Mouse (Mus musculus) embryonic facial prominence, embryonic 15.5 days (tissue): ENCODE results near the gene Myo15b. TPM values are rescaled to one million over a fixed set of nuclear protein-coding genes. Genes with fewer than 3 reads are reported as not detected.
A peak's percentile ranks its signal among the peaks of the same experiment; 100 is the strongest.
"Not testable (repeated sequence)": the region's sequence is repeated elsewhere in the genome, so short reads cannot be mapped to it uniquely, and the experiment has no call there.

Source experiments
- ATAC-seq: fragments of 200-750 bp; cut with Nextera tagmentation; 2 replicates; pipeline ENCODE4 v1.8.0; 2017; ENCODE audit warnings: low read depth, moderate TSS enrichment; ENCODE audit not compliant: insufficient number of reproducible peaks, low FRiP score, low TSS enrichment
- H3K27ac ChIP-seq: fragments of 300-500 bp; sonication (generic); replicated peaks from 2 replicates; pipeline ENCODE4 v1.5.1; 2015; ENCODE audit warnings: mild to moderate bottlenecking, inconsistent platforms
- H3K27me3 ChIP-seq: fragments of 300-500 bp; sonication (generic); 2 replicates; pipeline ENCODE4 v1.6.1; 2015; ENCODE audit warnings: inconsistent platforms
- H3K36me3 ChIP-seq: fragments of 300-500 bp; sonication (generic); 2 replicates; pipeline ENCODE4 v1.6.1; 2015; ENCODE audit warnings: mild to moderate bottlenecking, inconsistent platforms
- H3K4me1 ChIP-seq: fragments of 300-500 bp; sonication (generic); 2 replicates; pipeline ENCODE4 v1.6.1; 2015; ENCODE audit warnings: inconsistent platforms
- H3K4me2 ChIP-seq: fragments of 300-500 bp; sonication (generic); replicated peaks from 2 replicates; pipeline ENCODE4 v1.6.1; 2015; ENCODE audit warnings: mild to moderate bottlenecking, inconsistent platforms
- H3K4me3 ChIP-seq: fragments of 300-500 bp; sonication (generic); replicated peaks from 2 replicates; pipeline ENCODE4 v1.5.1; 2015; ENCODE audit warnings: mild to moderate bottlenecking, inconsistent platforms
- H3K9ac ChIP-seq: fragments of 300-500 bp; sonication (generic); 2 replicates; pipeline ENCODE4 v1.6.1; 2015; ENCODE audit warnings: inconsistent platforms
- H3K9me3 ChIP-seq: fragments of 300-500 bp; sonication (generic); replicated peaks from 2 replicates; pipeline ENCODE4 v1.6.1; 2016; ENCODE audit warnings: inconsistent platforms
- WGBS: fragments of 180-500 bp; shearing (Covaris S2); methylation state at CpG from one replicate; pipeline ENCODE4 v1.1.7; 2015; 5-methylcytosine and 5-hydroxymethylcytosine counted together
- polyA plus RNA-seq: library from polyadenylated mRNA; unstranded; fragments of >200 nt; fragmentation: Nextera tagmentation; extraction: Ambion mirVana; gene quantifications from 2 replicates; pipeline ENCODE4 v1.2.1, GENCODE M21; 2015

Gene Myo15b
- polyA plus RNA-seq, 1 experiment from 2014 or later = 0.57 TPM

GRCm38 (mm10) chr11:115843891-115844239 lies 14.3 kb upstream of the Myo15b start:
- Histone ChIP-seq H3K4me1 (peaks cover 24% of the 10 kb centered on the region), H3K27me3 (no peaks in the 10 kb centered on the region), H3K36me3 (peaks cover 9% of the 10 kb centered on the region; the same call in 1 of the 2 replicates), H3K27ac (no peak overlapping the region), H3K9me3 (no peaks in the 10 kb centered on the region), H3K4me2 (no peak overlapping the region), H3K4me3 (no peak overlapping the region), H3K9ac (no peak overlapping the region)
- 0 out of 2 replicates have a peak, but pooled peaks have one; percentile 22 for ATAC-seq
- 81% methylated on average over 5 of the region's 5 CpGs for WGBS

DNA sequence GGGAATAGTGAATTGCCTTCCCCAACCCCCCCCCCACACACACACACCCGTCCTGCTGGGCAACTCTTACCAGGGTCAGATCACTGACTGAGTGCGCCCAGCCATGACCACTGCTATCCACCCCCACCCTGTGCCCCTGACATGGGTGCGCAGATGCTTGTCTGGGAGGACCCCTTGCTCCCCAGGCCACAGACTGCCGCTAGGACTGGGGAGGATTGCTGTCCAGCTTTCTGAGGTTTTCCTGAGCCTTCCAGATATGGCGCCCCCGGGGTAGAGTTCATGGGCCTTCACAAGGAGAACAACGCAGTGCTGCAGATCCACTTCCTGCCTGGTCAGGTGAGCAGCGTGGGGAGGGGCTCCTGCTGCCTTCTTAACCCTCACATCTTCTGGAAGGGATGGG lies 14.0 kb upstream of the Myo15b start:
- Histone ChIP-seq H3K4me3 (no peak overlapping the region), H3K27ac (no peak overlapping the region), H3K36me3 (peaks cover 9% of the 10 kb centered on the region; the same call in 1 of the 2 replicates), H3K27me3 (no peaks in the 10 kb centered on the region), H3K4me2 (no peak overlapping the region), H3K4me1 (peaks cover 20% of the 10 kb centered on the region), H3K9ac (no peak overlapping the region), H3K9me3 (no peaks in the 10 kb centered on the region)
- 56% methylated on average over 8 of the region's 8 CpGs for WGBS
- ATAC-seq = 0 out of 2 replicates have a peak, but pooled peaks have one; percentile 62

DNA sequence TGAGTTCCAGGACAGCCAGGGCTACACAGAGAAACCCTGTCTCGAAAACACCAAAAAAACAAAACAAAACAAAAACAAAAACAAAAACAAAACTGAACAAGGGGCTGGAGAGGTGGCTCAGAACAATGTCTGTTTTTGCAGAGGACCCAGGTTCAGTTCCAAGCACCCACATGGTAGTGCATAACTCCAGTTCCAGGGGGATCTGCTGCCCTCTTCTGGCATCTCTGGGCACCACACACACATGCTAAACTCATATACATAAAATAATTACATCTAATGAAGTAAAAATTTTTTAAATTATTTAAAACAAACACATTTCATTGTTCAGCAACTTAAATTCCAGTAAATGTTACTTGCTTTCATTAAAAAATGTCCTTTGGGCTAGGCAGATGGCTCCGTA lies 12.4 kb upstream of the Myo15b start:
- Histone ChIP-seq H3K4me3 (no peak overlapping the region), H3K36me3 (peaks cover 14% of the 10 kb centered on the region; the same call in 1 of the 2 replicates), H3K4me1 (peaks cover 12% of the 10 kb centered on the region), H3K27ac (no peak overlapping the region), H3K27me3 (no peaks in the 10 kb centered on the region), H3K4me2 (no peak overlapping the region), H3K9ac (no peak overlapping the region), H3K9me3 (no peaks in the 10 kb centered on the region)
- WGBS = 96% methylated on average over 2 of the region's 2 CpGs
- no peak for ATAC-seq

DNA sequence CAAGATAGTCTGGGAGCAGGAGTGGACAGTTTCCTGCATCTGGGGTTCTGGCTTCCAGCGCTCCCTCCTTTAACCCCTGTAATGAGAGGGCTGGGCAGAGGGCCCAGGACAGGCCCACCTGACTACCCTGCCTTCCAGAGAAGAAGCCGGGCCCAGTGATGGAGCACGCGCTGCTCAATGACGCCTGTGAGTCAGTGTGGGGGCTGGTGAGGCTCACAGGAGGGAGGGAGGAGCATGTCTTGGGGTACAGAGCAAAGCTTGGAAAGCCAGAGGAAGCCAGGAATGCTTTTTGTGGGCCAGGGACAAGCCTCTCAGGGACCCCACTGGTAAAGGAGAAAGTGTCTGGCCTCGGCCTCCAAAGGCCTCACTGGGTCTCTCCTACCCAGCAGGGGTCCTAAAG lies 3.5 kb upstream of the Myo15b start:
- Histone ChIP-seq H3K4me2 (no peak overlapping the region), H3K9ac (no peak overlapping the region), H3K27ac (no peak overlapping the region), H3K4me1 (peaks cover 11% of the 10 kb centered on the region), H3K36me3 (0 out of 2 replicates have a peak, but pooled peaks cover 16% of the 10 kb centered on the region), H3K4me3 (no peak overlapping the region), H3K27me3 (peaks cover 33% of the 10 kb centered on the region), H3K9me3 (no peaks in the 10 kb centered on the region)
- no peak for ATAC-seq
- 84% methylated on average over 6 of the region's 6 CpGs for WGBS

- WGBS = 89% methylated on average over 4 of the region's 4 CpGs
- H3K27me3 ChIP-seq = peaks cover 58% of the 10 kb centered on the region
- H3K9ac ChIP-seq = not testable (repeated sequence)
Measured at GRCm38 (mm10) chr11:115857146-115857545, 1.1 kb upstream of the Myo15b start.

GRCm38 (mm10) chr11:115857936-115858335 lies 270 bp upstream of the Myo15b start:
- Histone ChIP-seq H3K9me3 (no peaks in the 10 kb centered on the region), H3K27me3 (peaks cover 61% of the 10 kb centered on the region), H3K4me1 (peaks cover 15% of the 10 kb centered on the region), H3K4me3 (no peak overlapping the region), H3K27ac (no peak overlapping the region), H3K9ac (no peak overlapping the region), H3K4me2 (no peak overlapping the region), H3K36me3 (0 out of 2 replicates have a peak, but pooled peaks cover 6% of the 10 kb centered on the region)
- 57% methylated on average over 13 of the region's 13 CpGs for WGBS
- ATAC-seq = no peak

More at GRCm38 (mm10) chr11:115857146-115857545, 1.1 kb upstream of the Myo15b start:
- not testable (repeated sequence) for H3K4me3 ChIP-seq, ATAC-seq, H3K36me3 ChIP-seq, H3K4me2 ChIP-seq, H3K27ac ChIP-seq, H3K9me3 ChIP-seq
- peaks cover 15% of the 10 kb centered on the region for H3K4me1 ChIP-seq

DNA sequence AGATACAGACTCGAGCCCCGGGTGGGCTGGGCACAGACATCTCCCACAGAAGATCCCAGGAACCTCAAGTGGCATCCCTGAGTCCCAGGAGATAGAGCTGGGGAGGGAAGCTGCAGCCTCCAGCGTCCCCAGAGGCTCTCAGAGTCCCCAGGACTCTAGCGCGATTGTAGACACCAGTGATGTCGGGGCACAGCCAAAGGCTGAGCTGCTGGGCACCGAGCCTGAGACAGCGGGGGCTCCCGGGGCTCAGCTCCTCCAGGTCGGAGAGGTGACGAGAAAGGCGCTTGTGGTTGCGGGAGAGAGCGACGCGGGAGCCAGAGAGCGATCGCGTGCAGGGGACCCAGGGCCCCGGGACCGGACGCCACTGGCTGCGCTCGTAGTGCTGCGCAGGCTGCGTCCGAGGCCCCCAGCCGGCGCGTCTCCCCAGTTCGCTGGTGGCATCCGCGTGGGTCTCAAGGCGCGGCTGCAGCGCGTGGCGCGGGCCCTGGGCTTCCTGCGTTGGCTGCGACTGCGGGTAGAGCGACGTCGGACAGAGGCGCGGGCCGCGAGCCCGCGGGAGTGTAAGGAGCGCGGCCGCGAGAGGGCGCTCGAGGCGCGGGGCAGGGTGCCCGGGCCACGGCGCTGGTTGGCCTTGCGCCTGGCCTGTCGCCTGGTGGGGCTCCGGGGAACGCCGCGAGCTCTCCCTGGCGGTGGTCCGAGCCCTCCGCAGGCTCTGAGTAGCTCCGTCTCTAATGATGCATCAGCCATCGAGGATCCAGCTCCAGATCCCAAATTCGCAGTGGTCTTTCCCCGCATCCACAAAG lies 1.1 kb downstream of the Myo15b start:
- H3K36me3 ChIP-seq = no peaks in the 10 kb centered on the region
- H3K4me3 ChIP-seq = peak overlapping the region; percentile 42
- H3K27me3 ChIP-seq = peaks cover 61% of the 10 kb centered on the region
- H3K27ac ChIP-seq = no peak overlapping the region
- H3K9me3 ChIP-seq = no peaks in the 10 kb centered on the region
- peaks cover 15% of the 10 kb centered on the region for H3K4me1 ChIP-seq
- peak; percentile 71 for ATAC-seq
- 0 out of 2 replicates have a peak overlapping the region, but pooled peaks have one; percentile 4 for H3K9ac ChIP-seq
- peak overlapping the region; percentile 78 for H3K4me2 ChIP-seq
- WGBS = 1% methylated on average over 75 of the region's 75 CpGs

- no peak for ATAC-seq
- Histone ChIP-seq H3K4me3 (no peak overlapping the region), H3K36me3 (no peaks in the 10 kb centered on the region), H3K27me3 (peaks cover 36% of the 10 kb centered on the region), H3K27ac (no peak overlapping the region), H3K9me3 (no peaks in the 10 kb centered on the region), H3K9ac (no peak overlapping the region), H3K4me2 (no peak overlapping the region), H3K4me1 (peaks cover 12% of the 10 kb centered on the region)
- WGBS = 77% methylated on average over 8 of the region's 8 CpGs
Measured at GRCm38 (mm10) chr11:115863895-115864294, 5.7 kb downstream of the Myo15b start.

DNA sequence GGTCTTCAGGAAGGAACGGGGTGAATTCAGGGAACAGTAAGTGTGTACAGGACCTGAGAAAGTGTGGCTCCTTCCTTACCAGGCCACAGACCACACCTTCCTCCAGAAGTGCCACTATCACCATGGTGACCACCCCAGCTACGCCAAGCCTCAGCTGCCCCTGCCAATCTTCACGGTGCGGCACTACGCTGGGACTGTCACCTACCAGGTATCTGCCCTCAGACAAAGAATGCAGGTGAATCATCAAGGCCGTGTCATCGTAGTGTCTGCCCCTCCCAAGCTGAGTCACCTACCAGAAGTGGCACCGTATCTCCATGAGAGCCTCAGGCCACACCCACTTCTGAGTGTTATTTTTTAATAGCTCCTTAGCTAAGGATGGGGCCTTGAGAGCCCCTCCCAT lies 11.2 kb downstream of the Myo15b start:
- Histone ChIP-seq H3K9me3 (no peaks in the 10 kb centered on the region), H3K4me1 (no peaks in the 10 kb centered on the region), H3K36me3 (no peaks in the 10 kb centered on the region), H3K27ac (no peak overlapping the region), H3K4me3 (no peak overlapping the region), H3K27me3 (no peaks in the 10 kb centered on the region), H3K4me2 (no peak overlapping the region), H3K9ac (no peak overlapping the region)
- ATAC-seq = no peak
- 66% methylated on average over 8 of the region's 8 CpGs for WGBS

GRCm38 (mm10) chr11:115872437-115872836 lies 14.2 kb downstream of the Myo15b start:
- Histone ChIP-seq H3K4me2 (no peak overlapping the region), H3K4me1 (no peaks in the 10 kb centered on the region), H3K4me3 (no peak overlapping the region), H3K27ac (no peak overlapping the region), H3K36me3 (no peaks in the 10 kb centered on the region), H3K9me3 (no peaks in the 10 kb centered on the region), H3K27me3 (no peaks in the 10 kb centered on the region), H3K9ac (no peak overlapping the region)
- WGBS = 62% methylated on average over 4 of the region's 4 CpGs
- no peak for ATAC-seq

GRCm38 (mm10) chr11:115875935-115876334 lies 17.7 kb downstream of the Myo15b start:
- no peaks in the 10 kb centered on the region for H3K9me3 ChIP-seq
- no peaks in the 10 kb centered on the region for H3K27me3 ChIP-seq
- no peaks in the 10 kb centered on the region for H3K4me1 ChIP-seq
- no peaks in the 10 kb centered on the region for H3K36me3 ChIP-seq
- no peak overlapping the region for H3K27ac ChIP-seq
- 93% methylated on average over 3 of the region's 3 CpGs for WGBS
- no peak overlapping the region for H3K4me3 ChIP-seq
- no peak overlapping the region for H3K4me2 ChIP-seq
- no peak for ATAC-seq
- no peak overlapping the region for H3K9ac ChIP-seq

DNA sequence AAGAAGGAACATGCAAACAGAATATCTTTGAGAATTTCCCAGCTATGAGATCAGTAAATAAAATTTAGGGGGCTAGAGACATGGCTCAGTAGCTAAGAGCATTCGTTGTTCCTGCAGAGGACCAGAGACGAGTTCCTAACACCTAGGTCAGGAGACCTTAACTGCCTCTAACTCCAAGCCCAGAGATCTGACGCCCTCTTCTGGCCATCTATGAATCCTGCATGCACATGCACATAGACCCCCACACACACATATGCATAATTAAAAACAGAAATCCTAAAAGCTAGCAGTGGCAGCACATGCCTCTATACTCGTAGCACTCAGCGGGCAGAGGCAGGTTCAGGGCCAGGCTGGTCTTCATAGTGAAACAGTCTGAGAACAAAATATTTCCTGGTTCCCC lies 18.2 kb downstream of the Myo15b start:
- no peak overlapping the region for H3K4me2 ChIP-seq
- no peak overlapping the region for H3K9ac ChIP-seq
- H3K9me3 ChIP-seq = no peaks in the 10 kb centered on the region
- no peaks in the 10 kb centered on the region for H3K27me3 ChIP-seq
- H3K27ac ChIP-seq = no peak overlapping the region
- ATAC-seq = no peak
- no peaks in the 10 kb centered on the region for H3K36me3 ChIP-seq
- H3K4me1 ChIP-seq = no peaks in the 10 kb centered on the region
- H3K4me3 ChIP-seq = no peak overlapping the region
- 68% methylated on average over 5 of the region's 5 CpGs for WGBS
